Mouse (Mus musculus) neural tube, embryonic 12.5 days (tissue): Measurements from ENCODE around the gene Mctp2. TPM values are rescaled to one million over a fixed set of nuclear protein-coding genes. Genes with fewer than 3 reads are reported as not detected.

Source experiments
- ATAC-seq: fragments of 200-750 bp; cut with Nextera tagmentation; 2 replicates; pipeline ENCODE4 v1.8.0; 2017; ENCODE audit warnings: low read depth, mild to moderate bottlenecking, moderate TSS enrichment, moderate library complexity; ENCODE audit not compliant: low FRiP score
- H3K27ac ChIP-seq: fragments of 300-500 bp; sonication (generic); 2 replicates; pipeline ENCODE4 v1.5.1; 2016
- H3K27me3 ChIP-seq: fragments of 300-500 bp; sonication (generic); replicated peaks from 2 replicates; pipeline ENCODE4 v1.6.1; 2016; ENCODE audit warnings: mild to moderate bottlenecking
- H3K36me3 ChIP-seq: fragments of 300-500 bp; sonication (generic); 2 replicates; pipeline ENCODE4 v1.6.1; 2016; ENCODE audit warnings: mild to moderate bottlenecking
- H3K4me1 ChIP-seq: fragments of 300-500 bp; sonication (generic); 2 replicates; pipeline ENCODE4 v1.6.1; 2016
- H3K4me2 ChIP-seq: fragments of 300-500 bp; sonication (generic); replicated peaks from 2 replicates; pipeline ENCODE4 v1.6.1; 2016; ENCODE audit warnings: mild to moderate bottlenecking
- H3K4me3 ChIP-seq: fragments of 300-500 bp; sonication (generic); 2 replicates; pipeline ENCODE4 v1.5.1; 2016
- H3K9ac ChIP-seq: fragments of 300-500 bp; sonication (generic); 2 replicates; pipeline ENCODE4 v1.6.1; 2016; ENCODE audit warnings: mild to moderate bottlenecking
- H3K9me3 ChIP-seq: fragments of 300-500 bp; sonication (generic); 2 replicates; pipeline ENCODE4 v1.6.1; 2016; ENCODE audit warnings: mild to moderate bottlenecking
- whole genome bisulfite sequencing: fragments of 180-500 bp; shearing (Covaris S2); methylation state at CpG from one replicate; pipeline ENCODE4 v1.1.7; 2016; 5-methylcytosine and 5-hydroxymethylcytosine counted together
- polyA plus RNA-seq: library from polyadenylated mRNA; unstranded; fragments of >200 nt; fragmentation: Nextera tagmentation; extraction: Ambion mirVana; gene quantifications from 2 replicates; pipeline ENCODE4 v1.2.1, GENCODE M21; 2016

Mctp2 gene
- polyA plus RNA-seq, 1 experiment from 2014 or later, result 0.29 TPM

- Histone ChIP-seq H3K9me3 (no peaks in the 10 kb centered on the region), H3K27ac (no peak overlapping the region), H3K36me3 (no peaks in the 10 kb centered on the region), H3K27me3 (no peaks in the 10 kb centered on the region), H3K4me1 (no peaks in the 10 kb centered on the region), H3K4me3 (no peak overlapping the region), H3K9ac (no peak overlapping the region), H3K4me2 (no peak overlapping the region)
- ATAC-seq, result no peak
- 21% methylated on average over 3 of the region's 3 CpGs for WGBS
Measured at GRCm38 (mm10) chr7:72149073-72149472, 157.3 kb downstream of the Mctp2 start.

GRCm38 (mm10) chr7:72146849-72147248, 159.6 kb downstream of the Mctp2 start:
- Histone ChIP-seq H3K36me3 (no peaks in the 10 kb centered on the region), H3K27me3 (no peaks in the 10 kb centered on the region), H3K4me2 (no peak overlapping the region), H3K4me3 (no peak overlapping the region), H3K9me3 (no peaks in the 10 kb centered on the region), H3K9ac (no peak overlapping the region), H3K27ac (no peak overlapping the region), H3K4me1 (no peaks in the 10 kb centered on the region)
- ATAC-seq, result no peak

GRCm38 (mm10) chr7:72145726-72146520, 160.5 kb downstream of the Mctp2 start:
- 71% methylated on average over 17 of the region's 17 CpGs for WGBS

GRCm38 (mm10) chr7:72138701-72139100, 167.7 kb downstream of the Mctp2 start:
- Histone ChIP-seq H3K36me3 (no peaks in the 10 kb centered on the region), H3K27ac (no peak overlapping the region), H3K9ac (no peak overlapping the region), H3K27me3 (no peaks in the 10 kb centered on the region), H3K4me2 (no peak overlapping the region), H3K9me3 (no peaks in the 10 kb centered on the region), H3K4me3 (no peak overlapping the region), H3K4me1 (no peaks in the 10 kb centered on the region)
- 98% methylated on average over 4 of the region's 4 CpGs for WGBS
- no peak for ATAC-seq

More at GRCm38 (mm10) chr7:72145726-72146520, 160.5 kb downstream of the Mctp2 start:
- Histone ChIP-seq H3K27ac (no peak overlapping the region), H3K4me3 (no peak overlapping the region), H3K9me3 (no peaks in the 10 kb centered on the region), H3K4me2 (no peak overlapping the region), H3K27me3 (no peaks in the 10 kb centered on the region), H3K36me3 (no peaks in the 10 kb centered on the region), H3K4me1 (no peaks in the 10 kb centered on the region), H3K9ac (no peak overlapping the region)
- no peak for ATAC-seq

GRCm38 (mm10) chr7:72120986-72121385, 185.4 kb downstream of the Mctp2 start:
- ATAC-seq, result no peak
- no peak overlapping the region for H3K9ac ChIP-seq
- no peaks in the 10 kb centered on the region for H3K36me3 ChIP-seq
- H3K27ac ChIP-seq, result no peak overlapping the region
- no peaks in the 10 kb centered on the region for H3K9me3 ChIP-seq
- H3K4me3 ChIP-seq, result no peak overlapping the region
- no peak overlapping the region for H3K4me2 ChIP-seq
- no peaks in the 10 kb centered on the region for H3K4me1 ChIP-seq
- no peaks in the 10 kb centered on the region for H3K27me3 ChIP-seq
- WGBS, result 81% methylated on average over 7 of the region's 7 CpGs

GRCm38 (mm10) chr7:72119713-72120112, 186.7 kb downstream of the Mctp2 start:
- Histone ChIP-seq H3K4me2 (no peak overlapping the region), H3K36me3 (no peaks in the 10 kb centered on the region), H3K4me3 (no peak overlapping the region), H3K27ac (no peak overlapping the region), H3K27me3 (no peaks in the 10 kb centered on the region), H3K9me3 (no peaks in the 10 kb centered on the region), H3K4me1 (no peaks in the 10 kb centered on the region), H3K9ac (no peak overlapping the region)
- 91% methylated on average over 3 of the region's 3 CpGs for WGBS
- no peak for ATAC-seq

GRCm38 (mm10) chr7:72117376-72118077, 188.9 kb downstream of the Mctp2 start:
- no peak overlapping the region for H3K27ac ChIP-seq
- no peak for ATAC-seq
- no peaks in the 10 kb centered on the region for H3K36me3 ChIP-seq
- no peak overlapping the region for H3K4me3 ChIP-seq
- no peaks in the 10 kb centered on the region for H3K4me1 ChIP-seq
- no peak overlapping the region for H3K9ac ChIP-seq
- no peaks in the 10 kb centered on the region for H3K9me3 ChIP-seq
- 85% methylated on average over 4 of the region's 4 CpGs for WGBS
- no peaks in the 10 kb centered on the region for H3K27me3 ChIP-seq
- no peak overlapping the region for H3K4me2 ChIP-seq

- Histone ChIP-seq H3K4me2 (no peak overlapping the region), H3K27me3 (no peaks in the 10 kb centered on the region), H3K36me3 (no peaks in the 10 kb centered on the region), H3K9ac (no peak overlapping the region), H3K27ac (no peak overlapping the region), H3K9me3 (no peaks in the 10 kb centered on the region), H3K4me3 (no peak overlapping the region), H3K4me1 (no peaks in the 10 kb centered on the region)
- 89% methylated on average over 2 of the region's 2 CpGs for WGBS
- ATAC-seq, result no peak
Measured at GRCm38 (mm10) chr7:72115073-72115472, 191.3 kb downstream of the Mctp2 start.

- no peak overlapping the region for H3K4me2 ChIP-seq
- H3K9me3 ChIP-seq, result no peaks in the 10 kb centered on the region
- H3K4me1 ChIP-seq, result no peaks in the 10 kb centered on the region
- H3K27me3 ChIP-seq, result no peaks in the 10 kb centered on the region
- H3K27ac ChIP-seq, result no peak overlapping the region
- H3K9ac ChIP-seq, result no peak overlapping the region
- no peak overlapping the region for H3K4me3 ChIP-seq
- H3K36me3 ChIP-seq, result no peaks in the 10 kb centered on the region
- no peak for ATAC-seq
- WGBS, result 71% methylated on average over 6 of the region's 6 CpGs
Measured at GRCm38 (mm10) chr7:72110578-72110977, 195.8 kb downstream of the Mctp2 start.

- H3K4me2 ChIP-seq, result no peak overlapping the region
- H3K9ac ChIP-seq, result no peak overlapping the region
- no peaks in the 10 kb centered on the region for H3K9me3 ChIP-seq
- H3K4me3 ChIP-seq, result no peak overlapping the region
- H3K27me3 ChIP-seq, result no peaks in the 10 kb centered on the region
- H3K27ac ChIP-seq, result no peak overlapping the region
- 92% methylated on average over 3 of the region's 3 CpGs for WGBS
- no peaks in the 10 kb centered on the region for H3K36me3 ChIP-seq
- H3K4me1 ChIP-seq, result no peaks in the 10 kb centered on the region
- ATAC-seq, result no peak
Measured at GRCm38 (mm10) chr7:72108639-72109399, 197.6 kb downstream of the Mctp2 start.

GRCm38 (mm10) chr7:72104170-72104569, 202.2 kb downstream of the Mctp2 start:
- Histone ChIP-seq H3K9me3 (no peaks in the 10 kb centered on the region), H3K4me2 (no peak overlapping the region), H3K9ac (no peak overlapping the region), H3K4me1 (no peaks in the 10 kb centered on the region), H3K36me3 (no peaks in the 10 kb centered on the region), H3K27me3 (no peaks in the 10 kb centered on the region), H3K4me3 (no peak overlapping the region), H3K27ac (no peak overlapping the region)
- WGBS, result 52% methylated on average over 6 of the region's 6 CpGs
- no peak for ATAC-seq

- H3K27me3 ChIP-seq, result no peaks in the 10 kb centered on the region
- WGBS, result 84% methylated on average over 3 of the region's 3 CpGs
- H3K27ac ChIP-seq, result no peak overlapping the region
- no peaks in the 10 kb centered on the region for H3K4me1 ChIP-seq
- H3K9ac ChIP-seq, result no peak overlapping the region
- no peaks in the 10 kb centered on the region for H3K9me3 ChIP-seq
- ATAC-seq, result no peak
- no peak overlapping the region for H3K4me3 ChIP-seq
- H3K4me2 ChIP-seq, result no peak overlapping the region
- H3K36me3 ChIP-seq, result no peaks in the 10 kb centered on the region
Measured at GRCm38 (mm10) chr7:72103654-72104053, 202.8 kb downstream of the Mctp2 start.
